Mouse (Mus musculus) embryo, embryonic 11.5 days (tissue): Measurements from ENCODE around the gene Car2.

Source experiments
- DNase-seq: peaks from one replicate; pipeline ENCODE4 v3.0.0-alpha.2; 2012; ENCODE audit warnings: low read depth, low spot score

The Car2 gene

GRCm38 (mm10) chr3:14945627-14946026 is 59.6 kb downstream of the Car2 start:
- no peak for DNase-seq

- DNase-seq = no peak
Observed at GRCm38 (mm10) chr3:14948067-14948800, 62.2 kb downstream of the Car2 start.

GRCm38 (mm10) chr3:14950031-14950430 is 64.0 kb downstream of the Car2 start:
- DNase-seq = no peak
